Mouse (Mus musculus) embryonic facial prominence, embryonic 11.5 days (tissue): ENCODE results near the gene Kdm2b. TPM values are rescaled to one million over a fixed set of nuclear protein-coding genes. Genes with fewer than 3 reads are reported as not detected.

Experiments used
- ATAC-seq: fragments of 200-750 bp; cut with Nextera tagmentation; replicated peaks from 2 replicates; pipeline ENCODE4 v1.8.0; 2017; ENCODE audit warnings: low read depth; ENCODE audit not compliant: insufficient number of reproducible peaks, low FRiP score, low TSS enrichment
- DNase-seq: peaks from one replicate; pipeline ENCODE4 v3.0.0-alpha.2; 2015; ENCODE audit warnings: low spot score
- H3K27ac ChIP-seq: fragments of 300-500 bp; sonication (generic); replicated peaks from 2 replicates; pipeline ENCODE4 v1.5.1; 2014; ENCODE audit warnings: mild to moderate bottlenecking, low read depth, low read length, control low read depth
- H3K27me3 ChIP-seq: fragments of 300-500 bp; sonication (generic); 2 replicates; pipeline ENCODE4 v1.6.1; 2014; ENCODE audit warnings: mild to moderate bottlenecking, low read length, moderate library complexity, mixed read lengths; ENCODE audit not compliant: control insufficient read depth, insufficient read depth
- H3K36me3 ChIP-seq: fragments of 300-500 bp; sonication (generic); replicated peaks from 2 replicates; pipeline ENCODE4 v1.6.1; 2014; ENCODE audit warnings: low read depth, mild to moderate bottlenecking, low read length, moderate library complexity, mixed read lengths; ENCODE audit not compliant: control insufficient read depth, insufficient read depth
- H3K4me1 ChIP-seq: fragments of 300-500 bp; sonication (generic); 2 replicates; pipeline ENCODE4 v1.6.1; 2014; ENCODE audit warnings: low read length, mixed read lengths; ENCODE audit not compliant: control insufficient read depth, insufficient read depth
- H3K4me2 ChIP-seq: fragments of 300-500 bp; sonication (generic); 2 replicates; pipeline ENCODE4 v1.6.1; 2014; ENCODE audit warnings: low read depth, mild to moderate bottlenecking, control low read depth, low read length, moderate library complexity
- H3K4me3 ChIP-seq: fragments of 300-500 bp; sonication (generic); 2 replicates; pipeline ENCODE4 v1.5.1; 2014; ENCODE audit warnings: low read depth, low read length, control low read depth
- H3K9ac ChIP-seq: fragments of 300-500 bp; sonication (generic); replicated peaks from 2 replicates; pipeline ENCODE4 v1.6.1; 2014; ENCODE audit warnings: mild to moderate bottlenecking, control low read depth, low read length
- H3K9me3 ChIP-seq: fragments of 300-500 bp; sonication (generic); replicated peaks from 2 replicates; pipeline ENCODE4 v1.6.1; 2016; ENCODE audit warnings: mild to moderate bottlenecking, low read length, inconsistent platforms, mixed read lengths; ENCODE audit not compliant: control insufficient read depth
- WGBS: fragments of 180-500 bp; shearing (Covaris S2); extraction: QIAGEN DNeasy Blood & Tissue Kit; methylation state at CpG from one replicate; pipeline ENCODE4 v1.1.7; 2014; 5-methylcytosine and 5-hydroxymethylcytosine counted together
- polyA plus RNA-seq: library from polyadenylated mRNA; unstranded; fragments of >200 nt; fragmentation: Nextera tagmentation; extraction: Ambion mirVana; gene quantifications from 2 replicates; pipeline ENCODE4 v1.2.1, GENCODE M21; 2014

Gene Kdm2b
- polyA plus RNA-seq, 1 experiment from 2014 or later = 54.1 TPM

DNA sequence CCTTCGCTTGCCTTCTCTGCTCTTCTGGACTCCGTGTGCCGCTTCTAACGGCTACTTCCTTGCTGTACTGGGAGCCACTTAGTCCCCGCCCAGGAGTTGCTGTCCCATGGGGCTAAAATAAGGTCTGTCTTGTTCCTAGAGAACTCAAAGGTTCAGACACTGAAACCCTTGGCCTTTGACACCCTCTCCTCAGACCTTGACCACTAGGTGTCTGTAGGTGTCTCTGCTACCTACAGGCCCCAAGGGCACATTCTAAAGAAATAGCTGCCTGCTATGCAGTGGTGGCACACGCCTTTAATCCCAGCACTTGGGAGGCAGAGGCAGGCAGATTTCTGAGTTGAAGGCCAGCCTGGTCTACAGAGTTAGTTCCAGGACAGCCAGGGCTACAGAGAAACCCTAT is 73.5 kb downstream of the Kdm2b start:
- Histone ChIP-seq H3K36me3 (no peaks in the 10 kb centered on the region), H3K4me1 (no peaks in the 10 kb centered on the region; the same call in 1 of the 2 replicates), H3K4me3 (no peak overlapping the region), H3K9me3 (no peaks in the 10 kb centered on the region), H3K27me3 (no peaks in the 10 kb centered on the region), H3K27ac (no peak overlapping the region), H3K9ac (no peak overlapping the region), H3K4me2 (no peak overlapping the region)
- DNase-seq = no peak
- no peak for ATAC-seq
- WGBS = 91% methylated on average over 6 of the region's 6 CpGs

DNA sequence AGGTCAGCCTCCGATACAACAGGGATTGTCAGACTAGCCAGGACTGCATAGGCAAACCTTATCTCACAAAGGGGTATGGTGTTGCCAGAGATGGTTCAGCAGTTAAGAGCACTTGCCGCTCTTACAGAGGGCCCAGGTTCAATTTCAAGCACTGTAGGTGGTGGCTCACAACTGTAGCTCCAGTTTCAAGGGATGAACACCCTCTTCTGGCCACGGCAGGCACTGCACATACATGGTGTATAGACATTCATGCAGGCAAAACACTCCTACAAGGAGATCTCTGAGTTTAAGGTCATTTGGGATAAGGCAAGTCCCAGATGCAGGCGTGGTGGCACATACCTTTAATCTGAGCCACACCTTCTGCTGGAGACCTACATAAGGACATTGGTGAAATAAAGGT is 76.8 kb downstream of the Kdm2b start:
- H3K4me2 ChIP-seq = no peak overlapping the region
- WGBS = 89% methylated on average over 4 of the region's 4 CpGs

DNA sequence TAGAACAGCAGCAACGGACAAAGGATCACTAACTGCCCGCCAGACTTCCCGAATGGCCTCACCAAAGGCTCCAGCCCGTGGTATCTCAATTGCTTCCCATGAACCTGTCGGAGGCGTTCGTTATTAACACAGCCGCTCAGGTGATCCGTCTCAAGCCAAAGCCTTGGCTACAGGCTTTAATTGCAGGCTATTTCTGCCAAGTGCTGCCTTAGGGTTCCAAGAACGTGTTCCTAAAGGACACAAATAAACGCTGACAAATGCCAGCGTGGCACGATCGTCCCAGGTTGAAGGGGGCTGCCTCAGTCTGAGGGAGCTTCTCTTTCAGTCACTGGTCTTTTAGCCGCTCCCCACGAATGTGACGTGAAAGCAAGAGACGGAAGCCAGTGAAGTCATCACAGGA is 80.1 kb downstream of the Kdm2b start:
- Histone ChIP-seq H3K9ac (no peak overlapping the region), H3K4me2 (no peak overlapping the region), H3K9me3 (no peaks in the 10 kb centered on the region), H3K4me3 (no peak overlapping the region), H3K4me1 (no peaks in the 10 kb centered on the region), H3K36me3 (no peaks in the 10 kb centered on the region), H3K27me3 (no peaks in the 10 kb centered on the region), H3K27ac (no peak overlapping the region)
- DNase-seq (no peak), ATAC-seq (no peak)
- WGBS = 92% methylated on average over 18 of the region's 18 CpGs

More for the DNA sequence above, 76.8 kb downstream of the Kdm2b start:
- no peak overlapping the region for H3K4me3 ChIP-seq
- H3K27ac ChIP-seq = no peak overlapping the region
- no peak overlapping the region for H3K9ac ChIP-seq
- DNase-seq (no peak), ATAC-seq (no peak)
- H3K4me1 ChIP-seq = no peaks in the 10 kb centered on the region
- H3K36me3 ChIP-seq = no peaks in the 10 kb centered on the region
- no peaks in the 10 kb centered on the region for H3K9me3 ChIP-seq
- no peaks in the 10 kb centered on the region for H3K27me3 ChIP-seq

DNA sequence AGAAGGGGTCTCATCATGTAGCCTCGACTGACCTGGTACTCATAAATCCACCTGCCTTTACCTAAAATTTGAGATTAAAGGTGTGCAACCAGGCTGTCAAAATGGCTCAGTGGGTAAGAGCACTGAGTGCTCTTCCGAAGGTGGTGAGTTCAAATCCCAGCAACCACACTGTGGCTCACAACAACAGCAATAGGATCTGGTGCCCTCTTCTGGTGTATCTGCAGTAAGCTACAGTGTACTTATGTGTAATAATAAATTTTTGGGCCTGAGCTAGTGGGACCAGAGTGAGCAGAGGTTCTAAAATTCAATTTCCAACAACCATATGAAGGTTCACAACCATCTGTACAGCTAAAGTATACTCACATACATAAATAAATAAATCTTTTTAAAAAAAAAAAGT is 81.6 kb downstream of the Kdm2b start:
- DNase-seq (no peak), ATAC-seq (no peak)
- Histone ChIP-seq H3K4me3 (no peak overlapping the region), H3K36me3 (no peaks in the 10 kb centered on the region), H3K27me3 (no peaks in the 10 kb centered on the region), H3K9ac (no peak overlapping the region), H3K4me2 (no peak overlapping the region), H3K27ac (no peak overlapping the region), H3K9me3 (no peaks in the 10 kb centered on the region), H3K4me1 (no peaks in the 10 kb centered on the region)
- WGBS = 85% methylated on average over 2 of the region's 2 CpGs

DNA sequence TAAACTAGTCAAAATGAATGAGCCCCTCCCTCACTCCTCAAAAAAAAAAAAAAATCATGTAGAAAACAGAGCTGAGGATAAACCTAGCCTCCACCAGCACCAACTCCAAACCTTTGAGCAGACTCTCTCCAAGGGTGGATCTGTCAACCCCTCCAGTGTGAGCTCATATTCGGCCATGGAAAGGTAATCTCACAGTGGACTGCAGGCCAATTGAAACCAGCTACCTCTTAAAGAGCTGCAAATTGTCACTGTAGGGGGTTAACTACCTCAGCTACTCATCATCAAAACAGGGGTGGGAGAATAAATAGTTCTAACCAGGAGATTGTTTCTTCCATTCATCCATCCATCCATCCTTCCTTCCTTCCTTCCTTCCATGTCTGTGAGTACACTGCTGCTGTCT is 82.4 kb downstream of the Kdm2b start:
- 71% methylated on average over 1 of the region's 1 CpGs for WGBS
- ATAC-seq = no peak
- no peak for DNase-seq

DNA sequence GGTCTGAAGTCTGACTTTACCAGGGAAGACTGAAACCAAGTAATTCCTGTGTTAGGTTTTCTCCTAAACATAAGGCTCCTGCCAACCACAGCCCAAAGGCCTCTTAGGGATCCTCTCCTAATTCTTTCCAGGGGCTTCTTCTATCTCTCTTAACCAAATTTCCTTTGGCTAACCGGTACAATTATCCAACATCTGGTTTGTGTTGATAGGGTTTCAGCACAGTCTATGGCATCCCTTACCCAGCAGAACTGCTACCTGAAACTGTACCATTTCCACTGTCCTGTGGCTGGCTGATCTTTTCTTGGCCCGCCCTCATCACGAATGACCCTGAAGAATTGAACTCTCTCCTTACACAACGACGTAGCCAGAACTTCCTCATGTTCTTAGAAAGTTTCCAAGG is 86.5 kb downstream of the Kdm2b start:
- DNase-seq (peak; percentile 31), ATAC-seq (no peak)
- Histone ChIP-seq H3K4me2 (no peak overlapping the region), H3K4me3 (no peak overlapping the region), H3K4me1 (no peaks in the 10 kb centered on the region), H3K9me3 (no peaks in the 10 kb centered on the region), H3K27ac (no peak overlapping the region), H3K36me3 (no peaks in the 10 kb centered on the region), H3K27me3 (no peaks in the 10 kb centered on the region), H3K9ac (no peak overlapping the region)
- WGBS = 49% methylated on average over 5 of the region's 5 CpGs

More for the DNA sequence above, 82.4 kb downstream of the Kdm2b start:
- H3K27me3 ChIP-seq = no peaks in the 10 kb centered on the region
- H3K4me1 ChIP-seq = no peaks in the 10 kb centered on the region
- H3K9me3 ChIP-seq = no peaks in the 10 kb centered on the region
- no peak overlapping the region for H3K4me2 ChIP-seq
- H3K9ac ChIP-seq = no peak overlapping the region
- H3K27ac ChIP-seq = no peak overlapping the region
- no peaks in the 10 kb centered on the region for H3K36me3 ChIP-seq
- H3K4me3 ChIP-seq = no peak overlapping the region

DNA sequence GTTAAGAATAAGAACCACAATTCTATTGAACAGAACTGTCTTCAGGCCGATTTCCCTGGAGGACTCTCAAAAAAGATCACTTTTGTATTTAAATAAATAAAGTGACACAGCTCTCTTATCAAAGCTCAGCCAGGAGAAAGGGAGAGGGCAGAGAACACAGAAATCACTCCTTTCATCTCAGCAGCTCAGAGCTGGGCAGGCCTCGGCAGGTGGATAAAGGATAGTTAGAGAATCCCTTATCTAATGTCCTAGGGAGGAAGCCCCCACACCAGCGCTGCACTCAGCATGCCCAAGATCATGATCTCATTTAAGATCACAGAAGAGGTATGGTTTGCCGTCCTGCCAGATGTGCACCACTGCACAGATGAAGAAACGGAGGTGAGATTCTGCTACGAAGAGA is 87.4 kb downstream of the Kdm2b start:
- DNase-seq = no peak

DNA sequence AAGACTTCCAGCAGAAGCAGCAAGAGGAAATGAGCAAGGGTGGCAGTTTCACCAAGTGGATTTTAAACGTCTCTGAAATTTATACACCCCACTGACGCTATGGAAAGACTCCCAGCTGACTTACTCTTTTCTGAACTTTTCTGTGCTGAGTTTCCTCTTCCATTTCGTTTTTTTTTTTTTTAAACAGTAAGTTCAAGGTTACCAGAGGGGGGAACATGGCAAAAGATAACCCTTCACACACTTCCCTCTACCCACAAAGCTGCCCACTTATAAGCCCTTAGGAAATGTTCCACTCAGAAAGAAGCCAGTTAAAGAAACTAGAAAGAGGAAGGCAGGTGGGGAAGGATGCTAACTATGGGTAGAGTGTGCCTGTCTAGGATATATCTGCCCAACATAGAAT is 88.0 kb downstream of the Kdm2b start:
- Histone ChIP-seq H3K4me2 (no peak overlapping the region), H3K36me3 (no peaks in the 10 kb centered on the region), H3K9me3 (no peaks in the 10 kb centered on the region), H3K4me3 (no peak overlapping the region), H3K27ac (no peak overlapping the region), H3K27me3 (no peaks in the 10 kb centered on the region), H3K9ac (no peak overlapping the region), H3K4me1 (no peaks in the 10 kb centered on the region)
- ATAC-seq (no peak), DNase-seq (no peak)
- 69% methylated on average over 3 of the region's 3 CpGs for WGBS

More for the DNA sequence above, 87.4 kb downstream of the Kdm2b start:
- no peak overlapping the region for H3K4me3 ChIP-seq
- no peak for ATAC-seq
- H3K27me3 ChIP-seq = no peaks in the 10 kb centered on the region
- H3K9me3 ChIP-seq = no peaks in the 10 kb centered on the region
- H3K27ac ChIP-seq = no peak overlapping the region
- H3K4me1 ChIP-seq = no peaks in the 10 kb centered on the region
- H3K9ac ChIP-seq = no peak overlapping the region
- no peak overlapping the region for H3K4me2 ChIP-seq
- no peaks in the 10 kb centered on the region for H3K36me3 ChIP-seq
- WGBS = 80% methylated on average over 6 of the region's 6 CpGs
